Mouse (Mus musculus) macrophage (primary cell): ENCODE data around the gene Lama4. TPM values are rescaled to one million over a fixed set of nuclear protein-coding genes. Genes with fewer than 3 reads are reported as not detected.

ENCODE experiments used
- H3K27ac ChIP-seq: fragments of 350-480 bp; formaldehyde crosslinking; 2 replicates; pipeline ENCODE4 v1.9.0; 2021
- H3K36me3 ChIP-seq: fragments of 350-480 bp; formaldehyde crosslinking; 2 replicates; pipeline ENCODE4 v1.9.0; 2021; ENCODE audit errors: inconsistent target
- H3K4me3 ChIP-seq: fragments of 350-480 bp; formaldehyde crosslinking; 2 replicates; pipeline ENCODE4 v1.9.0; 2021; ENCODE audit errors: inconsistent target
- H3K79me2 ChIP-seq: fragments of 350-480 bp; formaldehyde crosslinking; 2 replicates; pipeline ENCODE4 v1.9.0; 2021; ENCODE audit errors: inconsistent target
- WGBS: methylation state at CpG from one replicate; pipeline ENCODE4 v1.1.7; 2026; ENCODE audit warnings: inconsistent platforms; ENCODE audit not compliant: missing documents; 5-methylcytosine and 5-hydroxymethylcytosine counted together
- polyA plus RNA-seq: library from polyadenylated mRNA; stranded (reverse); fragments of 250-400 nt; gene quantifications from 3 replicates; pipeline ENCODE4 v1.2.4, GENCODE M21; 2018; ENCODE audit warnings: inconsistent platforms

The Lama4 gene
- polyA plus RNA-seq, 1 experiment from 2014 or later = not detected

GRCm38 (mm10) chr10:39064732-39065131 lies 99.4 kb downstream of the Lama4 start:
- Histone ChIP-seq H3K27ac (no peak overlapping the region), H3K4me3 (no peak overlapping the region)
- WGBS = 93% methylated on average over 5 of the region's 5 CpGs

GRCm38 (mm10) chr10:39065449-39065848 lies 100.1 kb downstream of the Lama4 start:
- WGBS = 82% methylated on average over 3 of the region's 3 CpGs
- no peaks in the 10 kb centered on the region for H3K79me2 ChIP-seq
- H3K4me3 ChIP-seq = no peak overlapping the region
- no peaks in the 10 kb centered on the region for H3K36me3 ChIP-seq
- no peak overlapping the region for H3K27ac ChIP-seq

More at GRCm38 (mm10) chr10:39064732-39065131, 99.4 kb downstream of the Lama4 start:
- Histone ChIP-seq H3K79me2 (no peaks in the 10 kb centered on the region), H3K36me3 (no peaks in the 10 kb centered on the region)

- H3K36me3 ChIP-seq = no peaks in the 10 kb centered on the region
- no peak overlapping the region for H3K4me3 ChIP-seq
- 94% methylated on average over 4 of the region's 4 CpGs for WGBS
- no peak overlapping the region for H3K27ac ChIP-seq
- no peaks in the 10 kb centered on the region for H3K79me2 ChIP-seq
Observed at GRCm38 (mm10) chr10:39066061-39066460, 100.7 kb downstream of the Lama4 start.

- Histone ChIP-seq H3K36me3 (no peaks in the 10 kb centered on the region), H3K79me2 (no peaks in the 10 kb centered on the region), H3K4me3 (no peak overlapping the region), H3K27ac (no peak overlapping the region)
Observed at GRCm38 (mm10) chr10:39066962-39067361, 101.6 kb downstream of the Lama4 start.

GRCm38 (mm10) chr10:39072048-39072447 lies 106.7 kb downstream of the Lama4 start:
- no peaks in the 10 kb centered on the region for H3K36me3 ChIP-seq
- H3K79me2 ChIP-seq = no peaks in the 10 kb centered on the region
- H3K4me3 ChIP-seq = no peak overlapping the region
- 73% methylated on average over 4 of the region's 4 CpGs for WGBS
- H3K27ac ChIP-seq = no peak overlapping the region

GRCm38 (mm10) chr10:39096981-39097380 lies 131.7 kb downstream of the Lama4 start:
- Histone ChIP-seq H3K27ac (no peak overlapping the region), H3K36me3 (no peaks in the 10 kb centered on the region), H3K79me2 (no peaks in the 10 kb centered on the region), H3K4me3 (no peak overlapping the region)
- WGBS = 85% methylated on average over 9 of the region's 9 CpGs

- no peak overlapping the region for H3K27ac ChIP-seq
- H3K36me3 ChIP-seq = no peaks in the 10 kb centered on the region
- H3K79me2 ChIP-seq = no peaks in the 10 kb centered on the region
- no peak overlapping the region for H3K4me3 ChIP-seq
- 97% methylated on average over 10 of the region's 10 CpGs for WGBS
Observed at GRCm38 (mm10) chr10:39098746-39099145, 133.4 kb downstream of the Lama4 start.

GRCm38 (mm10) chr10:39104803-39105449 lies 139.6 kb downstream of the Lama4 start:
- Histone ChIP-seq H3K4me3 (no peak overlapping the region), H3K79me2 (no peaks in the 10 kb centered on the region), H3K36me3 (no peaks in the 10 kb centered on the region), H3K27ac (no peak overlapping the region)
- WGBS = 92% methylated on average over 8 of the region's 8 CpGs

GRCm38 (mm10) chr10:39106413-39106812 lies 141.1 kb downstream of the Lama4 start:
- 89% methylated on average over 3 of the region's 3 CpGs for WGBS
- Histone ChIP-seq H3K36me3 (no peaks in the 10 kb centered on the region), H3K79me2 (no peaks in the 10 kb centered on the region), H3K27ac (no peak overlapping the region), H3K4me3 (no peak overlapping the region)

GRCm38 (mm10) chr10:39106935-39107334 lies 141.6 kb downstream of the Lama4 start:
- Histone ChIP-seq H3K36me3 (no peaks in the 10 kb centered on the region), H3K4me3 (no peak overlapping the region), H3K79me2 (no peaks in the 10 kb centered on the region), H3K27ac (no peak overlapping the region)
- 96% methylated on average over 3 of the region's 4 CpGs for WGBS

- WGBS = 24% methylated on average over 10 of the region's 10 CpGs
- H3K36me3 ChIP-seq = no peaks in the 10 kb centered on the region
- no peak overlapping the region for H3K4me3 ChIP-seq
- no peak overlapping the region for H3K27ac ChIP-seq
- H3K79me2 ChIP-seq = no peaks in the 10 kb centered on the region
Observed at GRCm38 (mm10) chr10:39108837-39109488, 143.6 kb downstream of the Lama4 start.

- Histone ChIP-seq H3K4me3 (no peak overlapping the region), H3K79me2 (no peaks in the 10 kb centered on the region), H3K27ac (no peak overlapping the region), H3K36me3 (no peaks in the 10 kb centered on the region)
- 88% methylated on average over 4 of the region's 4 CpGs for WGBS
Observed at GRCm38 (mm10) chr10:39109489-39109874, 144.2 kb downstream of the Lama4 start.

- Histone ChIP-seq H3K79me2 (no peaks in the 10 kb centered on the region), H3K36me3 (no peaks in the 10 kb centered on the region), H3K27ac (no peak overlapping the region), H3K4me3 (no peak overlapping the region)
- 41% methylated on average over 4 of the region's 4 CpGs for WGBS
Observed at GRCm38 (mm10) chr10:39121412-39121811, 156.1 kb downstream of the Lama4 start.

GRCm38 (mm10) chr10:39133462-39134310 lies 168.4 kb downstream of the Lama4 start, which contains the start of the genes Fam229b and Tube1:
Gene Fam229b (minus strand): TSS chr10:39133914.
Gene Tube1 (plus strand): TSS chr10:39133976.
- no peaks in the 10 kb centered on the region for H3K36me3 ChIP-seq
- H3K27ac ChIP-seq = peak within 1 kb of the TSS; percentile 13; the same call in 1 of the 2 replicates
- WGBS = 8% methylated on average over 47 of the region's 47 CpGs
- peak within 1 kb of the TSS; percentile 71 for H3K4me3 ChIP-seq
- no peaks in the 10 kb centered on the region for H3K79me2 ChIP-seq

GRCm38 (mm10) chr10:39137766-39138165 lies 172.5 kb downstream of the Lama4 start:
- Histone ChIP-seq H3K27ac (no peak overlapping the region), H3K79me2 (no peaks in the 10 kb centered on the region), H3K4me3 (no peak overlapping the region), H3K36me3 (no peaks in the 10 kb centered on the region)
- WGBS = 100% methylated on average over 3 of the region's 3 CpGs
